Mouse (Mus musculus) c-Kit-positive CD71-positive TER-119-positive erythroid progenitor cells, embryonic 14.5 days (primary cell): ENCODE data around the gene Lrrc63.
"Not testable (repeated sequence)": the region's sequence is repeated elsewhere in the genome, so short reads cannot be mapped to it uniquely, and the experiment has no call there.

Experiments used
- DNase-seq: peaks from one replicate; pipeline ENCODE4 v3.0.0-alpha.2; 2013; ENCODE audit warnings: low spot score

Gene Lrrc63

DNA sequence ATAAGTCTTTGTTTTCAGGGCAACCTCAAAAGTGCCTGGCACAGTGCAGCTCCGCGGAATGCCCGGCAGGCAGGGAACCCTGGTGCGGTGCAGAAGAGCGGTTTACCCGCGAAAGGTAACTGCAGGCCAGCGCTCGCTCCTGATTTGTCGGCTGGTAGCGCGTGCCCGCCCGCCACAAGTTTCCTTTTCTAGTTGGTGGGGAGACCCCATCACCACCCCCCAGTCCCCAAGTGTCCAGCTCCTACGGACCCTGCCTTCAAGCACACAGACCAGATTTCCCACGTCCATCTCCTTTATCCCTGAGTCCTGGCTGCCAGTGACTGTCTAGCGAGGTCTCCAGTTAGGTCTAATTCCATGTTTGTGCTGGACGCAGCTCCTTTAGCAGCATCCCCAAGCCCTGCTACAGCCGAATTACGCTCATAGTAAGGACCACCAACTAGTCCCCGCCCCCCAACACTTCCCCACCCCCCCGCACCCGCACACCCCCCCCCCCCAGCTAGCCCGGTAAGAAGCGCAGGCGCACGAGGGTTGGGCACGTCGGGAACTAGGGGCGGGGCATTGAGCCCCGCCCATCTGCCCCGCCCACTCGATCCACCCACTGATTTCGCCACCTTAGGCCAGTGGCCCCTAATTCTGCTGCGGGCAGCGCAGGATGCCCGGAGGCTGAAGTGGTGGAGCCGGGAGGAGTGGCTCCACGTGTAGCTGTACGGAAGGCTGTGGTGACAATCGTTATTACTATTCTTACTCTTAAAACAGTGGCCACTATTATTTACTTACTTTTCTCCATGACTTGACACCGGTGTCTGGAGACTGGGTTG lies at the start of gene Lrrc63, which contains the start of gene Lcp1:
Gene Lrrc63 (minus strand): TSS at position 381 of the 818 bp plus-strand sequence.
Gene Lcp1 (plus strand): TSS at position 601 of the 818 bp plus-strand sequence.
- DNase-seq = peak; percentile 73

GRCm38 (mm10) chr14:75179255-75179963 lies 48.7 kb upstream of the Lrrc63 start:
- DNase-seq = peak; percentile 58

DNA sequence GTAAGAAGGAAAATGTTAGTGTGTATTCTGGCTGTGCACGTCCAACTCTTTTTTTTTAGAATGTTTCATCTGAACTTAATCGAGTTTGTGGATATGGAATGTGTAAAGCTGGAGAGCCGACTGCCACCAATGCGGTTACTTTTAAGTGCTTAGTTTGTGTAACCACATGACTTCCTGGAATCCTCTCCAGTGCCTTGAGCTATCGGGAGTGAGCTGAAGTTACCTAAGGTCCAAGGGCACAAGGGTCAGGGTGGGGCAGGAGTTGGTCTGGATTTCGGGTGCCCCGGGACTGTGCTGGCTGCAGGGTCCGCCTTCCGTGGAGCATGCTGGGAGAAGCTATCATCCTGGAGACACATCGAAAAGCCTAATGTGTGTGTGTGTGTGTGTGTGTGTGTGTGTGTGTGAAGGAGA lies 48.1 kb upstream of the Lrrc63 start:
- DNase-seq = peak; percentile 48

DNA sequence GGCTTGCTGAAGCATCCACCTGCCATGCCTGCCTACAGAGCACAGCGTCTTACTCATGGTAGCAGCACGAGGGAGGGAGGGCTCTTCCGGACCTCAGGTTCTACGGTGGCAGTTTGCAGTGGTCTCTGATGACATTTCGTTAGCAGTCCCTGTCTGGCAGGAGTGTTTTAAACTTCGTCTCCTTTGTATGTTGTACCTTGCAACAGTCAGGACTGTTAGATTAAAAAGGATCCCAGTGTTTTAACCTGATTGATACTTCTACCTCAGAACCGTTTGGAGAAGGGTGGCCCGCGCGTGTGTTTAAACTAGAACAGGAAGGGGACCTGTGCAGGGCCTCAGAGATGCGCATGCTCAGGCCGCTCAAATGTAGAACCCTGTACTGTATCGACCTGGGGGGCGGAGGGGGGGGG lies 47.7 kb upstream of the Lrrc63 start:
- DNase-seq = peak; percentile 59

DNA sequence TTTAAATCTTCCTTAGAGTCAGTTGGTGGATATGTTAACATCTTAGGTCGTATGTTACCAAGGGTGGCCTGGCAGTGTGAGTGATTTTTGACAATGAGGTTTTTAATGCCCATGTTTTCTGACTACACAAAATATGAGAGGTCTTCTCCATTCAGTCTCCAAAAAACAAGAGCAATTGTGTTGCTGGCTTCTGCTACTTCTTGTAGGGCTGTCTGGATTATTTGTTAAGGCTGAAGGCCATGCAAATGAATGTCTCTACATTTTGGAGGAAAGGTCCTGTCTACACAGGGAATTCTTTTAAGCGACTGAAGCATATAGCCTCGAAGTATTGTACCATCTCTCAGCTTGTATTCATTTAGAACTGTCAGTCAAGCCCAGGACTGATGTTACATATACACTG lies 46.7 kb upstream of the Lrrc63 start:
- DNase-seq = no peak

DNA sequence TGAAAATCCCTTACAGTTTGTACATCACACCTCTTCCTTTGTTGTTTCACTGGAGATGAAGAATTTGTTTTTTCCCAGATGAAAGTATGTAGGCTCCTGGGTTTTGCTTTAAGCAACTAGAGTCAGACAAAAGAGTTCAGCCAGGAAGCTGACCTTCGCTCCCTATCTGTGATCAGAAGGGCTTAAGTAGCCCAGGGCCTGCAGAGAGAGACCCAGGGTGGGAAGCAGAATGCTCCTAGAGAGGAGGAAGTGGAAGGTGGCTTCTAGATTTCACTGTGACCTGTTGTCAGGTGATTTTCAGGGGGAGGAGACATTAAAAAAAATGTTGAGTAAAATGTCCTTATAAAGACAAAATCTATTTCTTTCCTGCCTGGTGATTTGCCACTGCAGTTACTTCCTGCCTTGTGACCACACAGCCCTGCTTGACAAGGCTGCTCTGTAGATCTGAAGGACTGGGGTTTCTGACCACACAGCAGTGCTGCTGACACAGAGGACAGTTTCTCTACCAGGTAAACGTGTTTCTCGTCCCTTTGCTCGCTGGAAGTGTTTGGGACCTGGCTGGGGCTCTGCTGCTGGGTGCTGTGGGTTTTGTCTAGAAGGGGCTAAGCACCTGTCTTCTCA lies 45.9 kb upstream of the Lrrc63 start:
- no peak for DNase-seq

DNA sequence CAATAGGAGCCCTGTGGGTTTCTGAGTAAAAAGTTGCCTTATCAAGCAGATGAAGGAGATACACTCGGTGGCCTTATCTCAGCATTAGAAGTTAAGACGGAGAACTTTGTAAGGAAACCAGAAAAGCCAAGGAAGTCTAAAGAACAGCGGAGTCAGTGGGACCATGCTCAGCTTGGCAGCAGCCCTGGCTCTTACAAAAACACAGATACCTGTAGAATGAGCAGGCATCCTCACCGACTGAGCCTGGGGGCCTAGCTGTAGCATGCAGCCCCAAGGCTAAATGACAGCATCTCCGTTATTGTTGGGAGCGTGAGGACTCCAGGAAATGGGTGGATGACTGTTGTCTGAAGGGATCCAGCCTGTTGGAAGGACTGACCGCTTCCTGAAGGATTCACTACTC lies 45.1 kb upstream of the Lrrc63 start:
- no peak for DNase-seq

GRCm38 (mm10) chr14:75174731-75175555 lies 44.3 kb upstream of the Lrrc63 start:
- DNase-seq = no peak

- DNase-seq = no peak
Measured at GRCm38 (mm10) chr14:75174296-75174695, 43.6 kb upstream of the Lrrc63 start.

DNA sequence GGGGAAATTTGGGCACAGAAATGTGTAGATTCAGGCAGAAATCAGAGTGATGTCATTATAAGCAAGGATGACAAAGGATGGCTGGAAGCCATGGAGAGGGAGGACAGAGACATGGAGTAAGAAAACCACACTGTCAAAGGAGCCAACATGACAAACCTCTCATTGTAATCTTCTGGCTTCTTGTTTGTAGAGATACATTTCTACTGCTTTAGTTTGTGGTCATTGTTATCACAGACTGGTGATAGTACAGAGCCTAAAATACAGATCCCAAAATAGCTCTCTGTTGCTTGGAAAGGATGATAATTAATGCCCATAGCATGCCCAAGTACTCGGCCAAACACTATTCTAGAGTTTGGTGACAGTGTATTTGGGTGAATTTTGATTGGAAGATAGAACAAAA lies 39.9 kb upstream of the Lrrc63 start:
- no peak for DNase-seq

- DNase-seq = no peak
Measured at GRCm38 (mm10) chr14:75168501-75168900, 37.8 kb upstream of the Lrrc63 start.

DNA sequence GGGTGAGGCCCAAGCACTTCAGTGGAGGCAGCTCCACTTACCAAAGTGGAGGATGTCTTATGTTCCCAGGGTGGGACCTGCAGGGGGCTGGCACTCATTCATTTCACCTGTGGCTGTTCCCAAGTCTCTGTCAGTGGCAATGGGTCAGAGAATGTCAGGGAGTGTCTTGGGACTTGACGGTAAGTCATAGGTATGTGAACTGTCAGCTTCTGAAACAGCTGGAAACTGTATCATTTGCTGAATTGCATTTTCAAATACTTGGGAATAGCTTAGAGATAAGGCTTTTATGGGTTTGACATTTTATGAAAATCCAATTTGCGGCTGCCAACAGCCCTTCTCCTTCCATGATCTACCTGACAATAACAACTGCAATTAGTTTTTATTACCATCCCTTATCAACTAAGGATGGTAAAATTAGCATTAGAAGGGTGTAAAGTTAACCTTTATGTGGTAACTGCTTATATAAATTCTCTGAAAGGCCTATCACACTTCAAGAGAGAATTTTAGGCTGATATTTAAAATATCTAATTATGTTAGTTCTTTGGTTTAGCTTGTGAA lies 35.0 kb upstream of the Lrrc63 start:
- DNase-seq = no peak

- DNase-seq = no peak
Measured at GRCm38 (mm10) chr14:75164345-75164744, 33.7 kb upstream of the Lrrc63 start.

DNA sequence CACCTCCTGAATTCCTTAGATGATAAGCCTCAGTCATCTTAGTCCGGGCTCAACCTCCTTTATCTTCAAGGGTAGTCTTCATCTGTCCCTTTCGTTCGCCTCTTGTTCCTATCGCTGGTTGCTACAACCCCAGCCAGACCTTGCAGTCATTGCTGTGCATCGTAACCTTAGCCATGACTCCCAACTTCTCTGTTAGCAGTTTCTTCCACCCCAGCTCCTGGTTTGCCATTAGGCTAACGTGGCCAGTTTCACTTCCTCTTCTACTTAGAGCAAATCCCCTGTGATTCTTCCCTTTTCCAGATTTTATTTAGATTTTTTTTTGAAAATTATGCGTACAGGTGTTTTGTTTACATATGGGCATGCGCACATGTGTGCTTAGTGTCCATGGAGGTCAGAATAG lies 33.2 kb upstream of the Lrrc63 start:
- no peak for DNase-seq

DNA sequence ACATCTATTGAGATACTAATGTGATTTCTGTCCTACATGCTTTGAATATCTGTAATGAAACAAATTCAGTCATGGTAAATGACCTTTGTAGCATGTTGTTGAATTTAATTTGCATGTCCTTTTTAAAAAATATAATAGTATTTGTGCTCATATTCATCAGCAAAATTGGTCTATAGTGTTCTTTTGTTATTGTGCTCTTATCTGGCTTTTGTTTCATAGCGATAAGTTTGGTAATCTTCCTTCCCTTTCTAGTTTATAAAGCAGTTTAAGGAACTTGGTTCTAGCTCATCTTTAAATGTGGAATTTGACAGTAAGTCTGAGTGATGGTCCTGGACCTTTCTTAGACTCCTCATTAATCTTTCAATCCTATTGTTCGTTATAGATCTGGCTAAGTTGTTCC lies 28.7 kb upstream of the Lrrc63 start:
- no peak for DNase-seq

DNA sequence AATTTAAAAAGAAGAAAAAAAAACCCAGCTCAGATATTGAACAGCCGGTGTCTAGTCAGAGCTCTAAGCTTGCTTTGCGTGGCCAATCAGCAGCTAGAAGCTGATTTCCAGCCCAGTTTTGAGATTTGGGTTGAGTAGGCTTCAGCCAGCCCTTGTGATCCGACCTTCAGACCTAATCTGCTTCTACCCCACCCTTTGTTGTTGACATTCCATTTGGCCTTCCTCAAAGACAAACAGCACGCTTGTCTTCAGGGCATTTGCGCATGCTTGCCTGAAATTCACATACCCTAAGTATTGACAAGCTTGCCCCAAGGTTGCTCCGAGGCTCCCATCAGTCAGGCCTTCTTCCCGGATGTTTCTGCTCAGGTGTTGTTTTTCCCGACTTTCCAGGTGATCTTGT lies 23.8 kb upstream of the Lrrc63 start:
- no peak for DNase-seq

GRCm38 (mm10) chr14:75151146-75151545 lies 20.5 kb upstream of the Lrrc63 start:
- no peak for DNase-seq

GRCm38 (mm10) chr14:75150653-75151052 lies 20.0 kb upstream of the Lrrc63 start:
- no peak for DNase-seq

GRCm38 (mm10) chr14:75148229-75148628 lies 17.5 kb upstream of the Lrrc63 start:
- DNase-seq = no peak

DNA sequence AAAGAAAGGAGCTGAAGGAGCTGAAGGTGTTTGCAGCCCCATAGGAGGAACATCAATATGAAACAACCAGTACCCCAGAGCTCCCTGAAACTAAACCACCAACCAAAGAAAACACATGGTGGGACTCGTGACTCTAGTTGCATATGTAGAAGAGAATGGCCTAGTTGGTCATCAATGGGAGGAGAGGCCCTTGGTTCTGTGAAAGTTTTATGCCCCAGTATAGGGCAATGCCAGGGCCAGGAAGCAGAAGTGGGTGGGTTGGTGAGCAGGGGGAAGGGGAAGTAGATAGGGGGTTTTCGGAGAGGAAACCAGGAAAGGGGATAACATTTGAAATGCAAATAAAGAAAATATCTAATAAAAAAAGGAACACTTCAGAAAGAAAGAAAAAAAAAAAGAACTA lies 17.0 kb upstream of the Lrrc63 start:
- not testable (repeated sequence) for DNase-seq

GRCm38 (mm10) chr14:75139225-75139624 lies 8.5 kb upstream of the Lrrc63 start:
- DNase-seq = peak; percentile 19

- DNase-seq = peak; percentile 80
Measured at GRCm38 (mm10) chr14:75138503-75138902, 7.8 kb upstream of the Lrrc63 start.
